Mouse (Mus musculus) heart, embryonic 14.5 days (tissue): ENCODE measurements around the gene Kalrn. TPM values are rescaled to one million over a fixed set of nuclear protein-coding genes. Genes with fewer than 3 reads are reported as not detected.

ENCODE experiments used
- ATAC-seq: fragments of 200-750 bp; cut with Nextera tagmentation; 2 replicates; pipeline ENCODE4 v1.8.0; 2017; ENCODE audit warnings: low read depth, moderate TSS enrichment; ENCODE audit not compliant: insufficient number of reproducible peaks, insufficient read depth, low FRiP score
- H3K27ac ChIP-seq, 2 experiments: fragments of 200-500 bp in 1 of 2; fragments of 300-500 bp in 1 of 2; sonication (generic) in 1 of 2; replicated peaks in 1 of 2; 2 replicates each; pipeline ENCODE4 v1.5.1; 2012 to 2014; ENCODE audit warnings: low read depth in 2 of 2, low read length in 2 of 2, control low read depth in 1 of 2, mild to moderate bottlenecking in 1 of 2, mixed read lengths in 1 of 2; ENCODE audit not compliant: control insufficient read depth in 1 of 2, insufficient read depth in 1 of 2
- H3K27me3 ChIP-seq: fragments of 300-500 bp; sonication (generic); 2 replicates; pipeline ENCODE4 v1.6.1; 2014; ENCODE audit warnings: mild to moderate bottlenecking, low read length, control low read depth; ENCODE audit not compliant: control insufficient read depth, insufficient read depth
- H3K36me3 ChIP-seq: fragments of 300-500 bp; sonication (generic); 2 replicates; pipeline ENCODE4 v1.6.1; 2014; ENCODE audit warnings: mild to moderate bottlenecking, control low read depth, low read length, mixed read lengths; ENCODE audit not compliant: control insufficient read depth, insufficient read depth
- H3K4me1 ChIP-seq, 2 experiments: fragments of 200-500 bp in 1 of 2; fragments of 300-500 bp in 1 of 2; sonication (generic) in 1 of 2; 2 replicates each; pipeline ENCODE4 v1.6.1; 2012 to 2014; ENCODE audit warnings: low read length in 2 of 2, control low read depth in 1 of 2, mixed read lengths in 1 of 2; ENCODE audit not compliant: control insufficient read depth in 2 of 2, insufficient read depth in 2 of 2
- H3K4me2 ChIP-seq: fragments of 300-500 bp; sonication (generic); 2 replicates; pipeline ENCODE4 v1.6.1; 2014; ENCODE audit warnings: mild to moderate bottlenecking, low read length
- H3K4me3 ChIP-seq, 2 experiments: fragments of 200-500 bp in 1 of 2; fragments of 300-500 bp in 1 of 2; sonication (generic) in 1 of 2; 2 replicates each; pipeline ENCODE4 v1.5.1; 2012 to 2014; ENCODE audit warnings: low read length in 2 of 2, mild to moderate bottlenecking in 2 of 2, control low read depth in 1 of 2, low read depth in 1 of 2, moderate library complexity in 1 of 2; ENCODE audit not compliant: control insufficient read depth in 1 of 2, insufficient read depth in 1 of 2
- H3K9ac ChIP-seq: fragments of 300-500 bp; sonication (generic); 2 replicates; pipeline ENCODE4 v1.6.1; 2014; ENCODE audit warnings: mild to moderate bottlenecking, low read length
- H3K9me3 ChIP-seq: fragments of 300-500 bp; sonication (generic); 2 replicates; pipeline ENCODE4 v1.6.1; 2016; ENCODE audit warnings: low read length, control low read depth; ENCODE audit not compliant: control insufficient read depth
- WGBS: fragments of 180-500 bp; shearing (Covaris S2); extraction: QIAGEN DNeasy Blood & Tissue Kit; methylation state at CpG from one replicate; pipeline ENCODE4 v1.1.7; 2014; 5-methylcytosine and 5-hydroxymethylcytosine counted together
- polyA plus RNA-seq: library from polyadenylated mRNA; unstranded; fragments of >200 nt; fragmentation: Nextera tagmentation; extraction: Ambion mirVana; gene quantifications from 2 replicates; pipeline ENCODE4 v1.2.1, GENCODE M21; 2014

The Kalrn gene
- polyA plus RNA-seq: 33.0 and 33.4 TPM in 2 replicates

DNA sequence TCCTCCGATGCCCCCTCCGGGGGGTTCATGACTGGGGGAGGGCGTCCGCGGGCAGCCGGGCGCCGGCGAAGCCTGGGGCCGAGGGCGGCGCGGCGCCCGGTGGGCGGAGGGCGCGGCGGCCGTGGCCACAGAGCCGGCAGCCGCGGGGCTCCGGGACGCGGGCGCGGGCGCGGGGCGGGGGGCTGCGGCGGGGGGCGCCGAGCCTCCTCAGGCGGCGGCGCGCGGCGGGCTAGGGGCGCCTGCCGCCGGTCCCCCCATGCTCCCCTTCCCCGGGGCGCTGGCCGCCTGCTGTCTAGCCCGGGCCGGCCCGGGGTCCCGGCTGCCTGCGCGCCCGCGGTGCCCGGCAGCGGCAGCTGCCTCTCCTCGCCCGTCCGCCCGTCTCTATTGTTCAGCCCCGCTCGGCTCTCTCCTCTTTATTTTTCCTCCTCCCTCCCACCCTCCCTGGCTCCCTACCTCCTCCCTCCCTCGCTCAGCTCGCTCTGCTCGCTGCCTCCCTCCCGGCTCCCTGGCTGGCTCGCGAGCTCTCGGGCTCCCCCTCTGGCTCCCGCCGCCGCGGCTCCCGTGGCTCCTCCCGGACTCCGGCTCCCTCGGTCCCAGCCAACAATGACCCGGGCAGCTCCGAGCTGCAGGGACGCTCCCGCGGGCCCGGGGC, at the start of gene Kalrn:
Kalrn (minus strand) TSS at position 382 of the 652 bp plus-strand sequence.
- peak; percentile 91 for ATAC-seq
- Histone ChIP-seq H3K27ac (peak within 1 kb of the TSS; percentile 74 to 84), H3K36me3 (no peaks in the 10 kb centered on the region), H3K9me3 (peaks cover 7% of the 10 kb centered on the region; the same call in 1 of the 2 replicates), H3K27me3 (no peaks in the 10 kb centered on the region), H3K9ac (peak within 1 kb of the TSS; percentile 90), H3K4me2 (peak within 1 kb of the TSS; percentile 95), H3K4me1 (peaks cover 4 to 12% of the 10 kb centered on the region in 2 experiments; a peak in 3 of 4 replicates), H3K4me3 (peak within 1 kb of the TSS; percentile 82 to 86)
- under 1% methylated on average over 29 of the region's 84 CpGs for WGBS

DNA sequence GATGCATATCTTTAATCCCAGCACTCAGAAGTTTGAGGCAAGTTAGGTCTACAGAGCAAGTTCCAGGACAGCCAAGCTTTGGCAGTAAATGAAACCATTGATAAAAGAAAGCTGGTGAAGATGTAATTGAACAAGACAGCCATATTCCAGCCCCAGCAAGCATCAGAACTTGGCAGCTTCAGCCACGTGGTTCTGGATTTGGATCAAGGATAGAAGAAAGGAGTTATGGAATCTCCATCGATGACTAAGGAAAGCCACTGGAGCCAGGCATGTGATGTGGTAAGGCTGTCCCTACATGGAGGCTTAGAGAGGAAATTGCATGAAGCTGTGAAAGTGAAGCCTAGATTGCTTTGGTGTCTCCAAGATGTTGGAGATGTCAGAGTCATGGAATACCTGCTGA, 40.7 kb upstream of the Kalrn start:
- no peak for ATAC-seq
- H3K4me1 ChIP-seq: no peaks in the 10 kb centered on the region
- 67% methylated on average over 2 of the region's 2 CpGs for whole genome bisulfite sequencing
- H3K9me3 ChIP-seq: no peaks in the 10 kb centered on the region
- no peaks in the 10 kb centered on the region for H3K36me3 ChIP-seq
- H3K4me3 ChIP-seq: no peak overlapping the region
- H3K27ac ChIP-seq: no peak overlapping the region
- no peak overlapping the region for H3K4me2 ChIP-seq
- no peak overlapping the region for H3K9ac ChIP-seq
- H3K27me3 ChIP-seq: no peaks in the 10 kb centered on the region

DNA sequence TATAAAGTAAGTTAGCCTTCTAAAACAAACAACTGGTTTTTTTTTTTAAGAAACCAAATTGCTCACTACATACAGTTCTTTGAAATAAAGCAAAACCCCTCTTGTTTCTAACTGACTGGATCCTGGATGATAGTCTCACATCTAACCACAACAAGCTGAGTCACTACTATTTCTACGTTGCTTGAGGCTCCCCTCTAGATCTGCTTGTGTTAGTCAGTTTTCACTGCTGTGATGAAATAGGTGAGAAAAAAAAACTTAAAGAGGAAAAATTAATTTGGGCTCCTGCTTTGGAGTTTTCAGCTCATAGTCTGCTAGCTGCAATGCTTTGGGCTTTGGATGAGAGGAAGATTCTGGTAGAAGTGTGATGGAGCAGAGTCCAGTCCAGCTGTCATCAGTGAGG, 36.8 kb upstream of the Kalrn start:
- no peaks in the 10 kb centered on the region for H3K9me3 ChIP-seq
- no peak overlapping the region for H3K27ac ChIP-seq
- H3K4me3 ChIP-seq: no peak overlapping the region
- no peaks in the 10 kb centered on the region for H3K27me3 ChIP-seq
- 71% methylated on average over 1 of the region's 1 CpGs for WGBS
- H3K36me3 ChIP-seq: no peaks in the 10 kb centered on the region
- H3K9ac ChIP-seq: no peak overlapping the region
- no peaks in the 10 kb centered on the region for H3K4me1 ChIP-seq
- ATAC-seq: no peak
- H3K4me2 ChIP-seq: no peak overlapping the region

DNA sequence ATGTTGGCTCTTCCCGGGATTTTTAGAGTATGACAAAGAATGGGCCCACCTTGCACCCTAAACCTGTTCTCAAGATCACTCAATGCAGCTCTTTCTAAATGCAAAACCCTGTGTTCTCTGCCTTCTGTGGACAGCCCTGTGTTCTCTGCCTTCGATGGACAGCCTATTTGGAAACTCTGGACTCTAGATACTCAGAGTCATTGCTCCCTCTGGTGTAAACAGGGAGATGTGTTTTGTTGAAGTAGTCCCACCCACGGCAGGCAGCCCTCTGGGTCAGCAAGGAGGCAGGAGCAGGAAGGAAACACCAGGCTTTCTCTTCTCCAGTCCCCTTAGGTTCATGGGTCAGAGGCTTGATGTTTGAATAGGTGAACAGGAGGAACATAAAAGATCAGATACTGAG, 32.3 kb upstream of the Kalrn start:
- 17% methylated on average over 3 of the region's 3 CpGs for WGBS
- Histone ChIP-seq H3K27me3 (no peaks in the 10 kb centered on the region), H3K4me2 (no peak overlapping the region), H3K27ac (no peak overlapping the region), H3K36me3 (no peaks in the 10 kb centered on the region), H3K4me1 (no peaks in the 10 kb centered on the region), H3K4me3 (no peak overlapping the region), H3K9me3 (no peaks in the 10 kb centered on the region), H3K9ac (no peak overlapping the region)
- ATAC-seq: no peak

GRCm38 (mm10) chr16:34603854-34604253, 30.5 kb upstream of the Kalrn start:
- H3K36me3 ChIP-seq: no peaks in the 10 kb centered on the region
- no peaks in the 10 kb centered on the region for H3K4me1 ChIP-seq
- WGBS: 62% methylated on average over 6 of the region's 6 CpGs
- H3K27ac ChIP-seq: no peak overlapping the region
- H3K4me3 ChIP-seq: no peak overlapping the region
- no peak overlapping the region for H3K9ac ChIP-seq
- no peak for ATAC-seq
- no peak overlapping the region for H3K4me2 ChIP-seq
- H3K27me3 ChIP-seq: no peaks in the 10 kb centered on the region
- no peaks in the 10 kb centered on the region for H3K9me3 ChIP-seq

DNA sequence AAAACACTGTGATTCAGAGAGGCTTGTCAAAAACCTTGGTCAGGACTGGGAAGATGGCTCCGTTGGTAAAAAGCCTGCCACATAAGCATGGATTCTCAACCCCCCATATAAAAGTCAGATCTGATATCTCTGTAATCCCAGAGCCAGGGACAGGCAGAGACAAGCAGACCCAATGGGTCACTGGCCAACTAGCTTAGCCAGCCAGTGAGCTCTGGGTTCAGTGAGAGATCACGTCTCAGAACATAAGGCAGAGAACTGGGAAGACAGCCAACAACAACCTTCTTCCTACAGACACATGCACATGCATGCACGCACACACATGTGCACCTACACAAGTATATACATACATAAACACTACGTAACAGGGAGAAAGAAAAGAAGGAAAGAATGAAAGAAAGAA, 29.7 kb upstream of the Kalrn start:
- H3K4me1 ChIP-seq: no peaks in the 10 kb centered on the region
- ATAC-seq: no peak
- H3K4me3 ChIP-seq: no peak overlapping the region
- no peaks in the 10 kb centered on the region for H3K36me3 ChIP-seq
- WGBS: 61% methylated on average over 4 of the region's 4 CpGs
- H3K9me3 ChIP-seq: no peaks in the 10 kb centered on the region
- H3K9ac ChIP-seq: no peak overlapping the region
- no peak overlapping the region for H3K4me2 ChIP-seq
- H3K27me3 ChIP-seq: no peaks in the 10 kb centered on the region
- no peak overlapping the region for H3K27ac ChIP-seq

DNA sequence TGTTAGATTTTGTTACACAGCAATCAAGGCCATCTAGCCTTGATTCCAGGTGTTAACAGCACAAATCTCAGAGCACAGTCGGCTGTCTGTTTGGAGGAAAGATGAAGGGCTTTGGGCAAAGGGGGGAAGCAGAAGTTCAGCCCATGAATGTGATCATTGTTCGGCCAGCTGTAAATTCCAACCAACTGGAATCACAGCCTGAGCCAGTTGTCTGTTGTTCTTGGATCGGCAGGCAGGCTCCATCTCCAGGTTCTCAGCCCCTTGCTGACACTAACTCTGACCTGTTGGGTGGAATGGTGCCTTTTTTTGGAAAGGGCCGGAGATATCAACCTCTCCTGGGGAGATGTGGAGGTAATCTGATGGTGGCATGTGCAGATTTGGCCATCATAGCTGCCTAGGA, 28.6 kb upstream of the Kalrn start:
- WGBS: 59% methylated on average over 4 of the region's 4 CpGs
- Histone ChIP-seq H3K9ac (no peak overlapping the region), H3K27ac (no peak overlapping the region)

DNA sequence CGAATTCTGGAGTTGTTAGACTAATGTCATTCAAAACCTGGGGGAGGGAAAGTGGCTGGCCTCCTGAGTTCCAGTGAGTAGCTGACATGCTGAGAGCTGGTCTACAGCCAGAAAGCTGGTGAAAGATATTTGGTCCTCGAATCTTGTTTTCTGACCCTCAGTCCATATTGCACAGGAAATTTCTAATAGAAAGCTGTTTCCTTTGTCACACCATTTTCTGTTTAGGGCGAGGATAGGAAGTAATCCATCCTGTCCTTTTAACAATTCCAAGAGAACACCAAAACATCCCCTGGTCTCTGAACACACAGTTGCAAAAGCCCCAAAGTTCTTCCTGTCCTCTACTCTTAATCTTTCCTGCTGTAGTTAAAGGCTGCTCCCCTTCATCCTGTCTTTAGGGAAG, 22.0 kb upstream of the Kalrn start:
- 0 out of 4 replicates have a peak overlapping the region, but pooled peaks of 1 of the 2 experiments have one; percentile 9 for H3K27ac ChIP-seq
- no peak for ATAC-seq
- WGBS: 31% methylated on average over 3 of the region's 3 CpGs

More for the DNA sequence above, 28.6 kb upstream of the Kalrn start:
- no peak overlapping the region for H3K4me2 ChIP-seq
- H3K4me1 ChIP-seq: no peaks in the 10 kb centered on the region
- H3K4me3 ChIP-seq: no peak overlapping the region
- no peaks in the 10 kb centered on the region for H3K27me3 ChIP-seq
- no peaks in the 10 kb centered on the region for H3K9me3 ChIP-seq
- no peak for ATAC-seq
- H3K36me3 ChIP-seq: no peaks in the 10 kb centered on the region

More for the DNA sequence above, 22.0 kb upstream of the Kalrn start:
- Histone ChIP-seq H3K4me1 (peaks cover 2 to 5% of the 10 kb centered on the region in 2 experiments; a peak in 3 of 4 replicates), H3K9ac (no peak overlapping the region), H3K9me3 (no peaks in the 10 kb centered on the region), H3K36me3 (no peaks in the 10 kb centered on the region), H3K4me3 (no peak overlapping the region), H3K27me3 (no peaks in the 10 kb centered on the region), H3K4me2 (no peak overlapping the region)
